Mouse (Mus musculus) activated CD4-positive, CD25-positive, alpha-beta regulatory T cell, adult 9 weeks (primary cell): ENCODE measurements around the gene Pfkfb3. TPM values are rescaled to one million over a fixed set of nuclear protein-coding genes. Genes with fewer than 3 reads are reported as not detected.

Experiments used
- polyA plus RNA-seq: library from polyadenylated mRNA; unstranded; fragments of 100-300 nt; shearing (Covaris generic); gene quantifications from one replicate; pipeline ENCODE4 v1.2.1, GENCODE M21; 2017

Pfkfb3 gene
- 14.4 TPM for polyA plus RNA-seq

GRCm38 (mm10) chr2:11553471-11554400 lies at the start of gene Pfkfb3:
Gene Pfkfb3 (minus strand): TSS chr2:11554077.

Other genes starting within 250 kb of the Pfkfb3 start
- gene Rbm17, start 50.1 kb upstream of the Pfkfb3 start, polyA plus RNA-seq, result 33.2 TPM
- not detected for gene Gm17490, start 72.2 kb upstream of the Pfkfb3 start, polyA plus RNA-seq
- 467 TPM for gene Il2ra, start 88.7 kb upstream of the Pfkfb3 start, polyA plus RNA-seq
- gene Il15ra, start 151.2 kb upstream of the Pfkfb3 start, polyA plus RNA-seq, result 30.8 TPM
- 98.3 TPM for gene Fbh1, start 223.5 kb upstream of the Pfkfb3 start, polyA plus RNA-seq
- gene Ankrd16, start 223.8 kb upstream of the Pfkfb3 start, polyA plus RNA-seq, result 74.1 TPM